Mouse (Mus musculus): ENCODE measurements around the gene Myo1e. TPM values are rescaled to one million over a fixed set of nuclear protein-coding genes. Genes with fewer than 3 reads are reported as not detected.

Myo1e gene
- polyA plus RNA-seq, 2 experiments from 2014 or later: 32.1 to 54.1 TPM

DNA sequence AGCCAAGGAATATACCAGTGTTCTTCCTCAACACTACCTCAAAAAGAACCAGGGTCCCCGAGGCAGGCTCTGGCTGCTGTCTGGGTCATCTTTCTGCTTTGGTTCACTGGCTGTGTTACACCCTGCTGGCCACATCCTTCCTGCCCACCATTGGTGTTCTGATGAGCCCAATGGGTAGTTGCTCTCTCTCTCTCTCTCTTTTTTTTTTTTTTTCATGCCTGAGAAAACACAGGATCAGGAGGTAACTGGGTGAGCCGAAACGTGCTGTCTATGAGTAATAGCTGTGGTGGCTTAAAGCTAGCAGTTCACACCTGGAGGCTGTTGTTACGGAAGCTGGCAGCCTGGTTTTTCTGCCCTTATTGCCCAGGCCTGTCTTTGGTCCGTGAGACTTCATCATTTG, 164.5 kb downstream of the Myo1e start:
- ATAC-seq: no peak

- ATAC-seq: peak; percentile 56
Observed at GRCm38 (mm10) chr9:70379502-70380467, 172.6 kb downstream of the Myo1e start.

- no peak for ATAC-seq
Observed at GRCm38 (mm10) chr9:70382091-70382490, 174.9 kb downstream of the Myo1e start.

GRCm38 (mm10) chr9:70383750-70384149, 176.6 kb downstream of the Myo1e start:
- ATAC-seq: no peak

DNA sequence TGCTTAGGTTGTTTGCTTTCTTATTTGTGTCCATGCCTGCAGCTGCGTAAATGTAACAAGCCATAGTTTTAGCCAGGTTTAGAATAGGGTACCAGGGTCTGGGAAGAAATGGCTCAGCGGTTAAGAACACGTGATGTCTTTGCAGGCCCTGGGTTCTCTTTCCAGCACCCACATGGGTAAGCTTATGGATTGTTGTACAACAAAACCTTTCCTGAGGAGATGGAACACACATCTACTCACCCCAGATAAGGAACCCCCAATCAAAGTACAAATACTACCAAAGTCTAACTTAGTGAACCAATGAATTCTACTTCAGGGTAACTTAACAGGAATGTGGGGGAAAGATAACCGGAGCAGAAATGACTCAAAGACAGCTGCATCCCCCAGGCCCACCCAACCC, 177.3 kb downstream of the Myo1e start:
- ATAC-seq: no peak

DNA sequence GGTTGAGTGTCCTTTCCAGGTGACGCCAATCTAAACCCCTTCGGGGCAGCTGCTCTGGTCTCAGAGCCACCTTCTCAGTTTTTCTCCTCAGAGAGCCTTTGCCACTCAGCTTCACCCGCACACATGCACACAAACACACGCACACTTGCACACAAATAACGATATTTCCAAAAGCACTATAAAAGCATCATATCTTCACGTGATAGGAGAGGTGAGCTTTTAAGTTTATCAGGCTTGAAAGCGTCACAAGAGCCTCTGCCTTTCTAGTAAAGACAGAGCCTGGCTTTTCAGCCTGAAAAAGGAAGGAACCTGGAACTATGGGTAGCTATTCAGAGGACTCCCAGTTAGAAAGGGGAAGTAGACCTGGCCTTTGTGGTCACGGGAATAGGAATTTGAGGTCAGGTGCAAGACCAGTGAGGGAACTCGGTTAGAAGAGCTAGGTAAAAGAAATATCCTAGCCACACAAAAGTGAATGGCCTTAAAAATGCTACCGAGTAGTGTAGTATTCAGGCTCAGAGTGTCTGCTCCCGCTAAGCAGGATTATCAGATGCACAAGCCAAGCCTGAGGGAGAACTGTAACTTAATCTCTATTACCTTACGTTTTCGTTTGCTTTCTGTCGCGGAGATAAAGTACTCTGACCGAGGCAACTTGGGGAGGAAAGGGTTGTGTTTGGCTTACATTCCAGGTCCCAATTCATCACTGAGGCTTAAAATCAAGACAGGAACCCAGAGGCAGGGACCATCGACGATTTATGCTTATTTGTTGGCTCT, 178.0 kb downstream of the Myo1e start:
- no peak for ATAC-seq

- ATAC-seq: no peak
Observed at GRCm38 (mm10) chr9:70387410-70388119, 180.4 kb downstream of the Myo1e start.

DNA sequence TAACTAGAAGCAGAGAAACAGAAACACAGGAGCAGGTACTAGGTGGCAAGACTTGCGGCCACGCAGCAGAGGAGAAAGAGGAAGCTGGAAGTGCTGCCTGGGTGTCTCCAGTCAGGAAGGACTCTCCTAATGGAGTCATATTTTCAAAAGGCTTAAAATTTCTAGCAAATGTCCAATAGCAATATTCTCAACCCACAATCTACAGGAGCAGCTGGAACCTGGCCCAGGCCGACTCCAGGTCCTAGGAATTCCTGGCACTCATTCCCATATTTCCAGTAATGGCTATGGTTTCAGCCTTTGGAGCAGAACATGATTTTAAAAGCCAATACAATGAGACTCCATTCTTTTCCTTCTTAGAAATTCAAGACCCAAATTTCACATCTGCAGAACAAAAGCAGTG, 182.4 kb downstream of the Myo1e start:
- ATAC-seq: no peak

- no peak for ATAC-seq
Observed at GRCm38 (mm10) chr9:70391042-70391441, 183.9 kb downstream of the Myo1e start.

DNA sequence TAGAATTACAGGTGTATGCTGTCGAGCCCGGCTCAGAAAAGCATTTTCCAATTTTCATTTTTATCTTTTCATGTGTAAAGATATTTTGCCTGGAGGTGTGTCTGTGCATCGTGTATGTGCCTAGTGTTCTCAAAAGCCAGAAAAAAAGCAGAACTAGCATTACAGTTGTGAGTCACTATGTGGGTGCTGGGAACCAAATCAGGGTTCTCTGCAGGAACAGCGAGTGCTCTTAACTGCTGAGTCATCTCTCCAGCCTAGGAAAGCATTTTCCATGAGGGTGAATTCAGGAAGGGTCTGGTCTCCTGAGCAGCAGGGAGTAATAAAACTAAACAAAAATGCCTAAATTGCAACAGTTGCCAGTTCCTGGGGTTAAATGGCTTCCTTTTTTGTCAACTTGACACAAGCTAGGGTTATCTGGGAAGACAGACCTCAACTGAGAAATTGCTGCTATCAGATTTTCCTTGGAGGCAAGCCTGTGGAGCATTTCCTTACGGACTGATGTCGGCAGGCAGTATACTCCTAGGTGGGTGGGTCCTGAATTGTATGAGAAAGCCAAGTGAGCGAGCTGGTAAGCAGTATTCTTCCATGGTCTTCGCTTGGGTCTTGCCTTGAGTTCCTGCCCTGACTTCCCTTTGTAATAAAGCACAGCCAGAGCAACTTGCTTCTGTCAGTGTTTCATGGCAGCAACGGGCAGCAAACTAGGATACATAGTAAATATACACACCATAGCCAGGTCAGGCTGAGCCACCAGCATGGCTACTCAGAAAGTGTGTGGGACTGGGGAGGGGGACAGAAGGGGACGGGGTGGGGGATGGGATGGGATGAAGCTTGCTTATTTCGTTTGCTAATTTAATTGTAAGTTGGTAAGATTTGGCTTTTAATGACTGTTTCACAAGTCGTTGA, 184.8 kb downstream of the Myo1e start:
- no peak for ATAC-seq

- no peak for ATAC-seq
Observed at GRCm38 (mm10) chr9:70392563-70392907, 185.4 kb downstream of the Myo1e start.

DNA sequence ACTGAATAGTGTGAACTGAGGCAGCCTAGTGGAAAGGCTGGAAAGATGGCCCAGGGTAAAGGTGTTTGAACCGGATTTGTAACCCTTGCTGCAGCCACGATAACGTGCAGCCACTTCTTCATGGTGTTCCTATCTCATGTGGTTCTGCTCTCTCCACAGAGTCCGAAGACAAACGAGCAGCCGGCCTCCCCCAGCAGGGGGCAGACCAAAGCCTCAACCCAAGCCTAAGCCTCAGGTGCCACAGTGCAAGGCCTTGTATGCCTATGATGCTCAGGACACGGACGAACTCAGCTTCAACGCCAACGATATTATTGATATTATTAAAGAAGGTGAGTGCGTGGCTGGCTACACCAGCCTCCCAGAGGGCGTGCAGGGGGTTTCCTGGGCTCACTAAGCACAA, 188.5 kb downstream of the Myo1e start:
- ATAC-seq: no peak

DNA sequence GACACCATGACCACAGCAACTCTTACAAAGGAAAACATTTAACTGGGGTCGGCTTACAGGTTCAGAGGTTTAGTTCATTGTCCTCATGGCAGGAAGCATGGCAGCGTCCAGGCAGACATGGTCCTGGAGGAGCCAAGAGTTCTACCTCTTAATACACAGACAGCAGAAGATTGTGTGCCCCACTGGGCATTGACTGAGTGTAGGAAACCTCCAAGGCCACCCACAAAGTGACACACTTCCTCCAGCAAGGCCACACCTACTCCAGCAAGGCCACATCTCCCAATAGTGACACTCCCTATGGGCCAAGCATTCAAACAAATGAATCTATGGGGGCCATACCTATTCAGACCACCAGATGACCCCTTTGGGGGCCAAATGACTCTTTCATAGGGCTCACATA, 188.9 kb downstream of the Myo1e start:
- no peak for ATAC-seq

DNA sequence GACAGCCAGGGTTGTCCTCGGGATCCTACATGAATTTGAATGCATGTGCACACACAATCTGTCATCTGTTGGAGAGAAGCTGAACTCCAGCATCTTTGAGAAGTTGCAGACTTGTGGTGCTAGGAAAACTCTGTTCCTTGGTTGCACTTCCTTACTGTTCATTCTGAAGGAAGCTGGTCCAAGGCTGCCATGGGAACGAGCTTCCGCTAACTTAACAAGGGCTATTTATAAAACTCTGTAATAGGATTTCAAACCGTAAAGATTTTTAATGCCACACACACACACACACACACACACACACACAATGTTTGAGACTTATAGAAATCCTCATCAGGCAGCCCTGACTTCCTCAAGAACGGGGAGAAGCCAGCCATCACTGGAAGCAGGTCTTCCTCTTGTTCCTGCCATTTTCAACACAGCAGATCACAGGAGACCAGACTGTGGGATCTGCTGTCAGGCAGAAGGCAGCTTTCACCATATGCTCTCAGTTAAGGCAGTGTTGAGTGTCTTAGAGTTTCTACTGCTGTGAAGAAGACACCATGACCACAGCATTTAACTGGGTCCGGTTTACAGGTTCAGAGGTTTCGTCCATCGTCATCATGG, 194.9 kb downstream of the Myo1e start:
- no peak for ATAC-seq

- no peak for ATAC-seq
Observed at GRCm38 (mm10) chr9:70406596-70406995, 199.4 kb downstream of the Myo1e start.

- ATAC-seq: no peak
Observed at GRCm38 (mm10) chr9:70408791-70409190, 201.6 kb downstream of the Myo1e start.

GRCm38 (mm10) chr9:70409743-70410142, 202.6 kb downstream of the Myo1e start:
- no peak for ATAC-seq

DNA sequence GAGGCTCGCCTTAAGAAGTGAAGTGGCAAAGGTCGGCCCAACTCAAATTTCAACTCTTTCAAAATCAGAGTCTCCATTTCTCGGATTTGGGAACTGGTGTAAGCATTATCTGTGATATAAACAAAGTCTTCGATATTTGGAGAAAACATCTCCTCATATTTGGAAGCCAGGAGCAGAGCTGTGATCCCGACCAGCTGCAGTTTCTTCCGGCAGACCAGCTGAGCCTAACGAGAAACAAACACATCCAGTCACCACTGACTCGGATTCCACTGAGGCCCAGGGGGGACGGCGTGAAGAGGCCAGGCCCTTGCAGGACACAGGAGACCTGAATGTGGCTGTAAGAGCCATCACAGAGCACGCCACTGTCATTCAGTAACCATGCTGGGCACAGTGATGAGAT, 203.5 kb downstream of the Myo1e start:
- no peak for ATAC-seq

DNA sequence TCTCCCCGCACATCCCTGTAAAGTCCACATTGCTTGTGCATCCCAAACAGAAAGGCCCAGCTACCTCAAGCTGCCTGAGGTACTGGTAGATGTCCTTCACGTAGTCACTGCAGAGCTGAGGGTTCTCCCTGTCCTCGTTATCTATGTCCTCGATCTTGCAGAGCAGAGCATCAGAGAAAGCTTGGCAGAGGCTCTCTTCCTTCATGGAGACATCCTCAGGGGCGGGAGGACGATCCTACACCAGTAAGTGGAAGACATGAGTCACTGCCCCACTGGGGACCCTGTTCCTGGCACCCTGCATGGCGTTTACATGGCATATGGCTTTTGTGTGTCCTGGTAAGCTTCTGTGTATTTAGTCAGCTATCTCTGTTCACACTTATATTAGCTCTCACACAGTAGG, 205.9 kb downstream of the Myo1e start:
- no peak for ATAC-seq

GRCm38 (mm10) chr9:70416412-70416811, 209.3 kb downstream of the Myo1e start:
- no peak for ATAC-seq

- peak; percentile 100 for ATAC-seq
Observed at GRCm38 (mm10) chr9:70421257-70422056, 214.3 kb downstream of the Myo1e start, which contains the start of gene Ccnb2. Gene Ccnb2, minus strand, starts transcription at chr9:70421547.

All from CD4-positive, CD25-positive, alpha-beta regulatory T cell, adult 4 months (primary cell).